Mouse (Mus musculus): ENCODE results near the gene Gpr183. TPM values are rescaled to one million over a fixed set of nuclear protein-coding genes. Genes with fewer than 3 reads are reported as not detected.
A peak's percentile ranks its signal among the peaks of the same experiment; 100 is the strongest.

Gene Gpr183
- total and polyA plus RNA-seq, 2 experiments, result 0.26 to 0.37 TPM

- TF ChIP-seq CTCF (IDR thresholded peaks at IDR 0.05; ENCODE audit: low read depth, low read length), result no peak
- no peak for TF ChIP-seq POLR2A (IDR thresholded peaks at IDR 0.05; ENCODE audit: extremely low read depth, insufficient read depth, low read length)
- Histone ChIP-seq H3K27me3 (ENCODE audit: control insufficient read depth, insufficient read depth, low read length) (no peaks in the 10 kb centered on the region), H3K27ac (replicated peaks; ENCODE audit: insufficient read depth, low read depth, low read length) (no peak overlapping the region), H3K79me2 (ENCODE audit: control insufficient read depth, insufficient read depth, low read length) (no peaks in the 10 kb centered on the region), H3K9ac (ENCODE audit: low read depth, low read length) (no peak overlapping the region), H3K4me3 (ENCODE audit: insufficient read depth, low read depth, low read length) (no peak overlapping the region), H3K4me1 (ENCODE audit: control insufficient read depth, insufficient read depth, low read length) (peaks cover 2% of the 10 kb centered on the region; the same call in 1 of the 2 replicates), H3K36me3 (ENCODE audit: control insufficient read depth, insufficient read depth, low read length) (no peaks in the 10 kb centered on the region)
- DNase-seq (ENCODE audit: extremely low read depth, low read depth, low spot score), result no peak
- 60% methylated on average over 4 of the region's 4 CpGs for WGBS
Observed at GRCm38 (mm10) chr14:121922731-121923130, 42.3 kb downstream of the Gpr183 start.

- H3K4me3 ChIP-seq (ENCODE audit: insufficient read depth, low read depth, low read length), result no peak overlapping the region
- H3K9ac ChIP-seq (ENCODE audit: low read depth, low read length), result no peak overlapping the region
- H3K36me3 ChIP-seq (ENCODE audit: control insufficient read depth, insufficient read depth, low read length), result no peaks in the 10 kb centered on the region
- peaks cover 2% of the 10 kb centered on the region; the same call in 1 of the 2 replicates for H3K4me1 ChIP-seq (ENCODE audit: control insufficient read depth, insufficient read depth, low read length)
- no peaks in the 10 kb centered on the region for H3K27me3 ChIP-seq (ENCODE audit: control insufficient read depth, insufficient read depth, low read length)
- 97% methylated on average over 4 of the region's 4 CpGs for WGBS
- no peak overlapping the region for H3K27ac ChIP-seq (replicated peaks; ENCODE audit: insufficient read depth, low read depth, low read length)
- H3K79me2 ChIP-seq (ENCODE audit: control insufficient read depth, insufficient read depth, low read length), result no peaks in the 10 kb centered on the region
- TF ChIP-seq POLR2A (IDR thresholded peaks at IDR 0.05; ENCODE audit: extremely low read depth, insufficient read depth, low read length), result no peak
- TF ChIP-seq CTCF (IDR thresholded peaks at IDR 0.05; ENCODE audit: low read depth, low read length), result no peak
- no peak for DNase-seq (ENCODE audit: extremely low read depth, low read depth, low spot score)
Observed at GRCm38 (mm10) chr14:121922016-121922415, 43.0 kb downstream of the Gpr183 start.

GRCm38 (mm10) chr14:121920511-121921124 is 44.4 kb downstream of the Gpr183 start:
- WGBS, result 86% methylated on average over 12 of the region's 12 CpGs
- Histone ChIP-seq H3K36me3 (ENCODE audit: control insufficient read depth, insufficient read depth, low read length) (no peaks in the 10 kb centered on the region), H3K4me3 (ENCODE audit: insufficient read depth, low read depth, low read length) (no peak overlapping the region), H3K79me2 (ENCODE audit: control insufficient read depth, insufficient read depth, low read length) (no peaks in the 10 kb centered on the region), H3K27ac (replicated peaks; ENCODE audit: insufficient read depth, low read depth, low read length) (no peak overlapping the region), H3K27me3 (ENCODE audit: control insufficient read depth, insufficient read depth, low read length) (no peaks in the 10 kb centered on the region), H3K4me1 (ENCODE audit: control insufficient read depth, insufficient read depth, low read length) (peaks cover 2% of the 10 kb centered on the region; the same call in 1 of the 2 replicates), H3K9ac (ENCODE audit: low read depth, low read length) (no peak overlapping the region)
- DNase-seq (ENCODE audit: extremely low read depth, low read depth, low spot score), result no peak
- no peak for TF ChIP-seq POLR2A (IDR thresholded peaks at IDR 0.05; ENCODE audit: extremely low read depth, insufficient read depth, low read length)
- TF ChIP-seq CTCF (IDR thresholded peaks at IDR 0.05; ENCODE audit: low read depth, low read length), result no peak

- no peak overlapping the region for H3K4me3 ChIP-seq (ENCODE audit: insufficient read depth, low read depth, low read length)
- H3K36me3 ChIP-seq (ENCODE audit: control insufficient read depth, insufficient read depth, low read length), result no peaks in the 10 kb centered on the region
- H3K27me3 ChIP-seq (ENCODE audit: control insufficient read depth, insufficient read depth, low read length), result no peaks in the 10 kb centered on the region
- TF ChIP-seq CTCF (IDR thresholded peaks at IDR 0.05; ENCODE audit: low read depth, low read length) (peak; percentile 46; the same call in 1 of the 2 replicates), POLR2A (IDR thresholded peaks at IDR 0.05; ENCODE audit: extremely low read depth, insufficient read depth, low read length) (no peak)
- H3K4me1 ChIP-seq (ENCODE audit: control insufficient read depth, insufficient read depth, low read length), result peaks cover 2% of the 10 kb centered on the region; the same call in 1 of the 2 replicates
- 31% methylated on average over 3 of the region's 3 CpGs for WGBS
- DNase-seq (ENCODE audit: extremely low read depth, low read depth, low spot score), result no peak
- no peaks in the 10 kb centered on the region for H3K79me2 ChIP-seq (ENCODE audit: control insufficient read depth, insufficient read depth, low read length)
- H3K27ac ChIP-seq (replicated peaks; ENCODE audit: insufficient read depth, low read depth, low read length), result no peak overlapping the region
- H3K9ac ChIP-seq (ENCODE audit: low read depth, low read length), result no peak overlapping the region
Observed at GRCm38 (mm10) chr14:121919752-121920151, 45.2 kb downstream of the Gpr183 start.

GRCm38 (mm10) chr14:121918266-121918665 is 46.7 kb downstream of the Gpr183 start:
- no peaks in the 10 kb centered on the region for H3K27me3 ChIP-seq (ENCODE audit: control insufficient read depth, insufficient read depth, low read length)

More at GRCm38 (mm10) chr14:121918266-121918665, 46.7 kb downstream of the Gpr183 start:
- DNase-seq (ENCODE audit: extremely low read depth, low read depth, low spot score), result peak; percentile 81
- H3K4me1 ChIP-seq (ENCODE audit: control insufficient read depth, insufficient read depth, low read length), result peaks cover 2% of the 10 kb centered on the region; the same call in 1 of the 2 replicates
- TF ChIP-seq CTCF (IDR thresholded peaks at IDR 0.05; ENCODE audit: low read depth, low read length) (no peak), POLR2A (IDR thresholded peaks at IDR 0.05; ENCODE audit: extremely low read depth, insufficient read depth, low read length) (no peak)
- no peak overlapping the region for H3K4me3 ChIP-seq (ENCODE audit: insufficient read depth, low read depth, low read length)
- 21% methylated on average over 3 of the region's 3 CpGs for WGBS
- no peaks in the 10 kb centered on the region for H3K36me3 ChIP-seq (ENCODE audit: control insufficient read depth, insufficient read depth, low read length)
- no peak overlapping the region for H3K27ac ChIP-seq (replicated peaks; ENCODE audit: insufficient read depth, low read depth, low read length)
- no peak overlapping the region for H3K9ac ChIP-seq (ENCODE audit: low read depth, low read length)
- H3K79me2 ChIP-seq (ENCODE audit: control insufficient read depth, insufficient read depth, low read length), result no peaks in the 10 kb centered on the region

Data from liver, adult 2 months (tissue).